In the genomic region with DNA sequence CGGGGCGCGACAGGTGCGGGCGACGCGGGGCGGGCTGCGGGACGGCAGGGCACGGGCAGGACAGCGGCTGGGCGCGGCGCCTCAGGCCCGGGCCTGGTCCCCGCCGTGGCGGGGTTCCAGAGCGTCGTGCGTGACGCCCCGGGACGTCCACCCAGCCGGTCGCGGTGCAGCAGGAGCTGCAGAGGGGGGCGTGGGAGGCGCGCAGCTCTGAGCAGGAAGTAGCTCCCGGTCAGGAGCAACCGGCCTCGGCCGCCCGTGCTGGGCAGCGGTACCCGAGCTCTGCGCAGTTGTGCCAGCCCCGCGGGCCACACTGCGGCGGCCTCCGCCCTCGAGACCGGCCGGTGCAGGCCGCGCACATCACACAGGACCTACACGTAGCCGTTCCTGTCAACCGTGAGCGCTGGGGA, we compare ENCODE assay signal across 8 mouse cellular contexts. TPM values are rescaled to one million over a fixed set of nuclear protein-coding genes. Genes with fewer than 3 reads are reported as not detected.
DNase-seq lines count a peak whose midpoint lies in the region; ATAC-seq and TF ChIP-seq lines count a peak whose summit lies in the region.

No protein-coding gene starts in this region.

- peaks cover 12% of the 10 kb centered on the region; the same call in 1 of the 2 replicates for H3K4me1 ChIP-seq in heart, embryonic 16.5 days (ENCODE audit: control insufficient read depth, insufficient read depth, low read length)
- H3K4me1 ChIP-seq in G1E (ENCODE audit: insufficient read depth, low read depth, low read length) = peaks cover 12% of the 10 kb centered on the region
- peaks cover 14% of the 10 kb centered on the region for H3K4me1 ChIP-seq in erythroblast, embryonic 14.5 days (ENCODE audit: control insufficient read depth)
- H3K4me1 ChIP-seq in liver, adult 2 months (ENCODE audit: control insufficient read depth, insufficient read depth, low read length) = peaks cover 27% of the 10 kb centered on the region
- H3K4me1 ChIP-seq in midbrain, postnatal 0 days (ENCODE audit: insufficient read depth, low read length) = peaks cover 6% of the 10 kb centered on the region; the same call in 1 of the 2 replicates

- peaks cover 14% of the 10 kb centered on the region for H3K79me2 ChIP-seq in liver, adult 2 months (ENCODE audit: control insufficient read depth, insufficient read depth, low read length)

- peak; percentile 66 for ATAC-seq in heart, embryonic 16.5 days (replicated peaks; ENCODE audit: extremely low read depth, insufficient read depth, low FRiP score)
- ATAC-seq in G1E (ENCODE audit: extremely low read depth, insufficient number of reproducible peaks, low FRiP score, poor library complexity, severe bottlenecking) = no peak
- ATAC-seq in inflammation-experienced regulatory T-cells, adult 6 months = peak; percentile 47
- ATAC-seq in midbrain, postnatal 0 days (ENCODE audit: low FRiP score) = peak; percentile 76; the same call in 1 of the 2 replicates

- H3K9ac ChIP-seq in heart, embryonic 16.5 days (ENCODE audit: low read length) = peak overlapping the region; percentile 90
- peak overlapping the region; percentile 91 for H3K9ac ChIP-seq in liver, adult 2 months (ENCODE audit: low read depth, low read length)
- H3K9ac ChIP-seq in midbrain, postnatal 0 days (replicated peaks; ENCODE audit: low read length, poor library complexity, severe bottlenecking) = peak overlapping the region; percentile 78

- no peaks in the 10 kb centered on the region for H3K27me3 ChIP-seq in heart, embryonic 16.5 days (ENCODE audit: control insufficient read depth, insufficient read depth, low read length)
- H3K27me3 ChIP-seq in G1E (ENCODE audit: insufficient read depth, low read length) = peaks cover 50% of the 10 kb centered on the region
- H3K27me3 ChIP-seq in erythroblast, embryonic 14.5 days (ENCODE audit: control insufficient read depth) = peaks cover 71% of the 10 kb centered on the region
- H3K27me3 ChIP-seq in liver, adult 2 months (ENCODE audit: control insufficient read depth, insufficient read depth, low read length) = no peaks in the 10 kb centered on the region
- H3K27me3 ChIP-seq in midbrain, postnatal 0 days (ENCODE audit: insufficient read depth, low read length) = no peaks in the 10 kb centered on the region

- TF ChIP-seq CTCF in G1E (IDR thresholded peaks at IDR 0.05; ENCODE audit: low read depth, low read length) = no peak
- no peak for TF ChIP-seq CTCF in liver, adult 2 months (IDR thresholded peaks at IDR 0.05; ENCODE audit: low read depth, low read length)
- TF ChIP-seq CTCF in midbrain, postnatal 0 days (IDR thresholded peaks at IDR 0.05) = no peak

- DNase-seq in heart, postnatal 36 days = no peak
- DNase-seq in G1E (ENCODE audit: low spot score) = peak; percentile 48
- DNase-seq in liver, adult 2 months (ENCODE audit: extremely low read depth, low read depth, low spot score) = peak; percentile 37
- DNase-seq in midbrain, postnatal 0 days (ENCODE audit: low spot score) = peak; percentile 40
- DNase-seq in urinary bladder, adult 18-20 months (ENCODE audit: low spot score in 2 of 2) = no peak

- WGBS in heart, embryonic 16.5 days = under 1% methylated on average over 41 of the region's 53 CpGs
- WGBS in liver, adult 2 months = 1% methylated on average over 48 of the region's 53 CpGs
- WGBS in midbrain, postnatal 0 days = under 1% methylated on average over 48 of the region's 53 CpGs

- no peaks in the 10 kb centered on the region for H3K9me3 ChIP-seq in heart, embryonic 16.5 days (replicated peaks; ENCODE audit: control insufficient read depth, low read length)
- H3K9me3 ChIP-seq in G1E (replicated peaks) = no peaks in the 10 kb centered on the region
- no peaks in the 10 kb centered on the region for H3K9me3 ChIP-seq in erythroblast, embryonic 14.5 days (ENCODE audit: control insufficient read depth, low read length)
- no peaks in the 10 kb centered on the region for H3K9me3 ChIP-seq in midbrain, postnatal 0 days (ENCODE audit: low read length)

- H3K4me2 ChIP-seq in heart, embryonic 16.5 days (ENCODE audit: low read depth, low read length) = peak overlapping the region; percentile 89
- H3K4me2 ChIP-seq in midbrain, postnatal 0 days (ENCODE audit: low read depth, low read length, poor library complexity, severe bottlenecking) = peak overlapping the region; percentile 87

- intact Hi-C loops in heart, postnatal 36 days (cut with DNase I) = loop anchor here (5.0 kb wide), 1 partner anchor 55 kb away; no protein-coding TSS in a partner anchor

- no peaks in the 10 kb centered on the region for H3K36me3 ChIP-seq in heart, embryonic 16.5 days (ENCODE audit: control insufficient read depth, insufficient read depth)
- no peaks in the 10 kb centered on the region for H3K36me3 ChIP-seq in G1E (replicated peaks)
- no peaks in the 10 kb centered on the region for H3K36me3 ChIP-seq in erythroblast, embryonic 14.5 days (ENCODE audit: control insufficient read depth)
- no peaks in the 10 kb centered on the region for H3K36me3 ChIP-seq in liver, adult 2 months (ENCODE audit: control insufficient read depth, insufficient read depth, low read length)
- 0 out of 2 replicates have a peak, but pooled peaks cover 2% of the 10 kb centered on the region for H3K36me3 ChIP-seq in midbrain, postnatal 0 days (ENCODE audit: insufficient read depth, low read length)

- H3K27ac ChIP-seq in heart, embryonic 16.5 days (ENCODE audit: low read length) = peak overlapping the region; percentile 83
- H3K27ac ChIP-seq in liver, adult 2 months (replicated peaks; ENCODE audit: insufficient read depth, low read depth, low read length) = peak overlapping the region; percentile 53
- peak overlapping the region; percentile 71 for H3K27ac ChIP-seq in midbrain, postnatal 0 days (ENCODE audit: low read depth, low read length)

- peak overlapping the region; percentile 95 for H3K4me3 ChIP-seq in heart, embryonic 16.5 days (ENCODE audit: low read length)
- H3K4me3 ChIP-seq in G1E (ENCODE audit: low read depth, low read length) = peak overlapping the region; percentile 82
- peak overlapping the region; percentile 81 for H3K4me3 ChIP-seq in erythroblast, embryonic 14.5 days (replicated peaks)
- peak overlapping the region; percentile 96 for H3K4me3 ChIP-seq in liver, adult 2 months (ENCODE audit: insufficient read depth, low read depth, low read length)
- peak overlapping the region; percentile 94 for H3K4me3 ChIP-seq in midbrain, postnatal 0 days (ENCODE audit: low read depth, low read length)

- TF ChIP-seq POLR2A in liver, adult 2 months (IDR thresholded peaks at IDR 0.05; ENCODE audit: extremely low read depth, insufficient read depth, low read length) = no peak

RNA-seq across cellular contexts. Expression of a gene that starts 7.3 kb away (rescaled TPM):
- 17.7 and 18.5 TPM in 2 replicates for polyA plus RNA-seq in heart, embryonic 16.5 days (2015; fragmentation: Nextera tagmentation; extraction: Ambion mirVana)
- 10 to 100 TPM; 11.4 to 12.7 TPM for total RNA-seq in heart, postnatal 36 days (2021)
- total RNA-seq in G1E (2014; fragmentation: Nextera tagmentation) (1.1 and 1.4 TPM in 2 replicates), G1E (2017) (5.1 and 7.7 TPM in 2 replicates)
- 0.06 and 0.12 TPM in 2 replicates for polyA plus RNA-seq in G1E (2012)
- 0.02 TPM in 1 of 2 replicates, not detected in the other for polyA plus RNA-seq in erythroblast, embryonic 14.5 days (2012)
- 1 to 10 TPM; 2.8 to 7.7 (median 6.0) TPM for polyA plus RNA-seq in inflammation-experienced regulatory T-cells, adult 6 months (2017; shearing (Covaris generic))
- 27.0 and 27.8 TPM in 2 replicates for total RNA-seq in liver, adult 2 months (2014; rRNA removed)
- polyA plus RNA-seq in liver, adult 2 months (2012; rRNA removed) = 10.9 and 11.3 TPM in 2 replicates
- 28.0 and 35.3 TPM in 2 replicates for total RNA-seq in midbrain, postnatal 0 days (2014; rRNA removed)
- 21.4 and 24.1 TPM in 2 replicates for polyA plus RNA-seq in midbrain, postnatal 0 days (2015; fragmentation: Nextera tagmentation; extraction: Ambion mirVana)

Comparison
In these comparisons a context has a peak if more than half of its experiments do, and no peak if none do; other contexts are left out.
1. DNase-seq: peak in G1E (single experiment), liver, adult 2 months (single experiment) and midbrain, postnatal 0 days (single experiment); none in heart, postnatal 36 days (0 of 2) and urinary bladder, adult 18-20 months (0 of 2).
2. Peak in every context shown above with its lines, with median percentiles within 50 percentile points of each other: H3K27ac ChIP-seq, H3K4me3 ChIP-seq and H3K9ac ChIP-seq.